Mouse (Mus musculus) yolk sac, embryonic 10.5 days (tissue): Measurements from ENCODE around the gene Fbf1.
A peak's percentile ranks its signal among the peaks of the same experiment; 100 is the strongest.
"Not testable (repeated sequence)": the region's sequence is repeated elsewhere in the genome, so short reads cannot be mapped to it uniquely, and the experiment has no call there.

Experiments used
- DNase-seq: peaks from one replicate; pipeline ENCODE4 v3.0.0-alpha.2; 2017; ENCODE audit warnings: low spot score

Fbf1 gene

DNA sequence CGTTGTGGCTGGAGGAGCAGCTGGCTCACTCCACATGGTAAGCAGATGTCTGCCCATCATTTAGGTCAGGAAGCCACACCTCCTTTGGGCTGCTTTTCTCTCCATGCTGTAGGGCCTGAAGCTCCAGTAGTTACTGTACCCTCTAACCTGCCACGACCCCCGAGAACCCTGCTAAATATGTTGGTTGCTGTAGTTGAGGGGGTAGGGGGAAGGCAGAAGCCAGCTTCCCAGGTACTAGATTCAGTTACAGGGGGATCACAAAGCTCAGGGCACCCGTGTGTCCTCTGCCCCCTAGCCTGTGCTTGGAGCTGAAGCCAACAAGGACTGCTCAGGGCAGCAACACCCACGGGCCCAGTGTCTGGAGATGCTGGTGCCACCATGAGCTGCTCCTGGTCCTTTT, 34.5 kb downstream of the Fbf1 start:
- no peak for DNase-seq

DNA sequence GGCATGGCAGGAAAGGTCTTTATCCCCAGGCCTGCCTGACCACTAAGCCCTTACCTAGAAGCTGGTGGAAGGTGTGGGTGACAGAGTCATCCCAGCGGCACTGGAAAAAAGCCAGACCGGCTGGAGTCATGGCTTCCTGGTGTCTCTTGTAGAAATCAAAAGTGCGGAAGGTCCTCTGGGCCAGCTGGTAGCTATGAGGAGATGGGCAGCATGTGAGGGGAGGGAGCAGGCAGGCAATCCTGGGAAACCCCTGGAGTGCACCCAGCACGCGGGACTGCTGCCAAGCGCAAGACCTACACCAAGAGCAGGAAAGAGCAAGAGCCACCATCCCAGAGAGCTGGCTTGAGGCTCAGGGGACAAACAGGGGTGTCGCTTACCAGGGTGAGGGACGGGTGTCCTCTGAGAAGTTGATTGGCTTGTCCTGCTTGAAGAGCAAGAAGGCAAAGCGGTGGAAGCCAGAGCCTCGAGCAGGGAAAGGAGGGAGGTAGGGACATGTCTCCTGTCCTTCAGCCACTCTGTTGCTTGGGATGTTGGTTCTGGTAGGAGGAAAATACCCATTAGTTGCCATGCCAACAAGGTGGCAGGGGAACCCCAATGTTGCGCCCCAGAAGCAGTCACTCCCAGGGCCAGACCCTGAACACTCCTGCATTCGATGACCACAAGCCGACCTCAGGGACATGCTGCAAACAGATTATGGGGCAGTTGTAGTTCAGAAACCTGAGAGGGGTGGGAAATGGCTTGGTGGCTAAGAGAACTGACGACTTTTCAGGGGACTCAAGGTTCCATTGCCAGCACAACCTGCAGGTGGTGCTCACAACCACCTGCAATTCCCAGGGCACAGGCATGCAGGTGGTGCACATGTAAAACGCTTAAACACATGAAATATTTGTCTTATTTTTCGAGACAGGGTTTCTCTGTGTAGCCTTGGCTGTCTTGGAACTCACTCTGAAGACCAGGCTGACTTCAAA, 35.3 kb downstream of the Fbf1 start:
- no peak for DNase-seq

DNA sequence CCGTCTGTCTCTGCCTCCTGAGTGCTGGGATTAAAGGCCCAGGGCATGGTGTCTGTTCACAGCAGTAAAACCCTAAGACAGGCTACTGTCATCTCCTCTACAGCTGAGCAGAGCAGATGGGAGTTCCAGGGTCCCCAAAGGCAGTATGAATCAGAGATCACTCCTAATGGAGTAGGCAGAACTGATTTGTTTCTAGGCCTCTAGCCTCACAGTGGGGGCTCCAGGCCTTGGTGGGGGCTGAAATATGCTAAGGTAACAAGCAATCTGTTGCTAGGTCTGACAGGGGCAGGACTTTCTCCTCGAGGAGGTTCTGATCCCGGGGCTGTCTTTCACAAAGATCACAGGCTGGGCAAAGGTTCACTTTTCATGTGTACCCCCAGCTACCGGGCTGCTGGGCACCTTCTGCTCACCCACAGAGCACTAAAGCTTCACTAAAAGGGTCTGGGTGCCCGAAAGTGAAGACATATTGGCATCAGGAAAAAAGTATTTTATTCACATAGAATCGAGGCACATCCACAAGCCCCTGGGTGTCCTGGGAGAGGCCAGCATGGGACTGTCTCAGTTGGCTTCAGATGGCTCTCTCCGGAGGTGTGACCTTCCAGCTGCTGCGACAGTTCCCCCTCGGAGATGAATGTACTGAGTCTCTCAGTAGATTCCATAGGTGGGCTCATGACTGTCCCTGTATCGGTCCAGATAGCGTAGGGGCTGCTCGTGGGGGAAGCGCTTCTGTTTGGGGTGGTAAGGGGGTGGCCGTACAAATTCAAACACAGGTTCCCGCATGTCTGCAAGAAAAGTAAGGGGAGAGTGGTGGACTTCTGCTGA, 36.4 kb downstream of the Fbf1 start:
- no peak for DNase-seq

DNA sequence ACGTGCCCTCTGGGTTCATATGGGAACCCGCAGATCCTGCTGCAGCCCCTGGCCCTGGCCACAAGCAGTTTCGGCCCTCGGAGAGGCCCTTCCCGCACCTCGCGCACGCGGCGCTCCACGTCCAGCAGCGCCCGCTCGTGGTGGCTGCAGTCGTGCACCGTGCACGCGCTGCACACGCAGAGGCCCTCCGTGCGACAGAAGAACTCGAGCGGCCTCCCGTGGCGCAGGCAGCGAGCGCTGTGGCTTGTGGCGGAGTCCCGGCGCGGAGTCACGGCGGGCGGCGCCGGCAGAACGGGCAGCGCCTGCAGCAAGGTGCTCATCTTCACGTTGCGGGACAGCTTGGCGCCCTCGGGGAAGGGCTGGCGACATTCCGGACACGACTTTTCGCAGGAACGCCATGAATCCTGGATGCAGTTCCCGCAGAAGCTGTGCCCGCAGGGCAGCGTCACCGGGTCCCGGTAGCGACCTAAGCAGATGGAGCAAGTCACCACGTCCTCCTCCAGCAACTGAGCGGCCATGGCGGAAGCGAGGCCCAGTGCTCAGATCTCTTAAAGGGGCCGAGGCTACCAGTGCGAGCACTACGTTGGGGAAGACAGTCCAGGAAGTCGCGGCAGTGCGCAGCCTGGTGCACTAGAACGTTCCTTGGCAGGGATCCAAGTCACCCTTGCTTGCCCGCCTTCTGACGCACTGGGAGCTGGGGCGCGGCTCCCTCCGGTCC, 37.3 kb downstream of the Fbf1 start, which contains the start of gene Trim65:
Gene Trim65, minus strand, starts transcription at position 641 of the 718 bp plus-strand sequence.
- peak; percentile 86 for DNase-seq

DNA sequence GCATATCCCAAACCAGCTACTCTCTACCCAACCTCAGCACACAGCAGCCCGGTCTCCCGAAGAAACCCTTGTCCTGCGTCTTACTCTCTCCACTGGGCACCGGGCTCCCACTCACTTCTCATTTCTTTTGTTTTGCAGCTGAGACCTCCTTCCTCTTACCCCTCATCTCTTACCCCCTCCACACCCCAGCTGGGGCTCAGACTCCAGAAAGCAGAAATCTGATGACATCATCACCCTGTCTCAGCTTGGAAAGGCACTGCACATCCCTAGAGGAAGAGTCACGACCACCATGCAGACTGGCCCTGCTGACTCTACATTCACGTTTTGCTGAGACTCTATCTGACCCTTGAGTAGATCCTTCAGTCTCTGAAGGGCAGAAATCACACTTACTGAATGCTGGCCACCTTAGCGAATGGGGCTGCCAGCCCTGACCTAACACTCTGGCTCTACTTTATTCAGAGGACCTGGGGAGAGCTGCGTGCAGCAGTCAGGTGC, 37.9 kb downstream of the Fbf1 start:
- DNase-seq, result no peak

DNA sequence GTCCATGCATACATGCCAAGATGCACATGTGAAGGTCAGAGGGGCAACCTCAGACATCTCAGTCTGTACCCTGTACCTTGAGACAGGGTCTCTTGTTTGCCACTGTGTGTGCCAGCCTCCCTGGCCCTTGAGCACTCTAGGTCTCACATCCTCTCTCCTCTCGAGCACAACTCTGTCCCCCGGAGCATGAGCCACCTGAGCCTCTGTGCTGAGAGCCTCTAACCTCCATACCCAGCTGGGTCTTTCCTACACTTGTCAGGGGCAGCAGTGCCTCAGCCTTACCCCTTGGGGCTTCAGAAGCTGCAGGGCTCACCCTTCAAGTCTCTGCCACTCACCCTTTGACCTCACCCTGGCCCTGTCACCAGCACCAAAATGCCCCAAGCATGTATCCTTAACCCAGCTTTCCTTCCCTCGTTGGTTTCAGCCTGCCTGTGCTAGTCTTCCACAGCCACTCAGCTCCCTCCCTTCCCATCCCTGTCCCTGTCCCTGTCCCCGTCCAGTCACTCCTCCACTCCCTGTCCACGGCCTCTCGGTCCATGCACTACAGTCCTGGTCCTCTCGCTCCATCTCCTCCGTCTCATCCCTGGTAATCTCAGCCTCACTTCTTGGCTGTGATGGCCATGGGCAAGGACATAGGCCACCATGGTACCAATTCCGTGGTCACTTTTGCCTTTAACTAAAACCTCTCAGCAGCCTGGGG, 38.7 kb downstream of the Fbf1 start:
- DNase-seq, result no peak

DNA sequence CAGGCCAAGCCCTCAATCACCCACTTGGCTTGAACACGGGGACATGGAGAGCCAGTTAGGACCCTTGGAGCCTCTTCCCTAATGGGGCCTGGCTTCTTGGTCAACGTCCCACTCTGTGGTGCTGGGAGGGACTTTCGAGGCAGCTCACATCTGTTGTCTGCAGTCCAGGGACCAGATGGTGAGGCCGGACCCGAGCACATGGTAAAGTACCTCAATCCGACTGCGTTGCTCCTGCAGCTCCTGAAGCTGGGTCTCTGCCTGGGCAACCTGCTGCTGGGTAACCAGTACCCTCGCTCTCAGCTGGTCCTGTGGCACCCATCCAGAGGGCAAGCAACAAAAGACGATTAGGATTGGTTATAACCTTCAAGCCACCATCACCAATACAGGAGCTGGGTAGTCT, 40.0 kb downstream of the Fbf1 start:
- no peak for DNase-seq

DNA sequence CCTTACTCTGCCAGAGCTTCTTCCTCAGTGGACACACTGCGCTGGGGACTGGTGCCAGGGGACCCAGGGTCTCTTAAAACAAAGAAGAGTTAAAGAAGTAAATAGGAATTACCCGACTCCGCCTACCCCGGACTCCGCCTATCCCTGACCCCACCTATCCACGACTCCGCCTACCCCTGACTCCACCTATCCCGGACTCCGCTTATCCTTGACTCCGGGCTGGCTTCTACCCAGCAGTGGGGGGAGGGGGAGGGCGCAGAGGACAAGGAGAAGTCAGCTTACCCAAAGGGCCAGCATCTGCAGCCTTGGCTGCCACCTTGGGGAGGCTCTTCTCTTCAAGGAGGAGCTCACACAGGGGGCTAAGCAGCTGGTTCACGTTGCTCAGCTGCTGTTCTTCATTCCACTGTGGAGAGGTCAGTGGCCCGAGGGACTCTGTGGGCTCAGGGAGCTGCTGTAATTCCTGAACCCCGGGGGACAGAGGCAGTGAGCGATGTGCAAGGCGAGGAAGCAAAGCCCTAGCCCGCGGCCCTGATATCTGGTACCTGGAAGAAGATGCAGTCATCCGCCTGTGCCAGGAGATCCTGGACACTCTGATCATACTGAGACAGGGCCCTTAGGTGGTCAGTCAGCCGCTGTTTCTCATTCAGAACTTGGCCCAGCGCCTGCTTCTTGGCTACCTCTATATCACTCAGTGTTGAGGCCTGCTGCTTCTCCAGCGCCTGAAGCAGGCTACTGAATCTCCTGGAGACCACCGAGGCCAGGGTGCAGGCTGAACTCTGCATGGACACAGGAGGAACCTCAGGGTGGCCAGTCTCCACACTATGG, 40.6 kb downstream of the Fbf1 start, which contains the start of gene Trim47:
Gene Trim47, minus strand, starts transcription at position 55 of the 825 bp plus-strand sequence.
- DNase-seq, result peak; percentile 73

DNA sequence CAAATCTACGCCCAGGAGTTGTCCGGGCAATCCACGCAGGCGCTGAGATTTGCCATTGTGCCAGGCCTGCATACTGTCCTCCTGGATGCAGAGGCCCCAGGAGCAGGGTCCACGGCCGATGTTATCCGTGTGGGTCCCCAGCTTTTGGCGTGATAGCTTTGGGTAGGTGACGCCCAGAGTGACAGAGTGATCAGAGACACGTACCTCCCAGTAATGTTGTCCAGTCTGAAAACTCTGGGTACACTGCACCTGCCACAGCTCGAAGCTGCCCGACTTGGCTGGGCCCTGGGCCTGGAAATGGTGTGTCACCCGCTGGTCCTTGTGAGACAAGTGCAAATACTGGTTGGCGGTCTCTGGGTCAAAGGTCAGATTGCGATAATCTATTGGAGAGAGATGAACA, 41.7 kb downstream of the Fbf1 start:
- no peak for DNase-seq

DNA sequence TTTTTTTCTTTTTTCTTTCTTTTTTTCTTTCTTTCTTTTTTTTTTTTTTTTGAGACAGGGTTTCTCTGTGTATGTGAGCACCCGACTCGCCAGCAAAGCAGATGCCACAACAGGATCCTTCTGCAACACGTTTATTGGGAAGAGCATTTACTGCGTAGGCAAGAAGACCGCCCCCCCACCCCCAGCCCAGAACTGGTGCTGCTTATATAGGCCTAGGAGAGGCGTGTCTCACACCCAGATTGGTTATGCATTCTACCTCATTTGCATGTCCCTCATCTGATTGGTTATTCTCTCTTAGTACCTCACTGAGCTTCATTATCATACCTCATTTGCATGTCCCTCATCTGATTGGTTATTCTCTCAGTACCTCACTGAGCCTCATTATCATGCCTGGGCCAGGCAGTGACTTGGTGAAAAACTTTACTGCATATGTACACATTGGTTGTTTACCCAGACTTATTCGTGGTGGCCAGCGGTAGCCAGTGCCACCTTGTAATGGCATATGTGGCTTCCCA, 46.2 kb downstream of the Fbf1 start:
- not testable (repeated sequence) for DNase-seq

DNA sequence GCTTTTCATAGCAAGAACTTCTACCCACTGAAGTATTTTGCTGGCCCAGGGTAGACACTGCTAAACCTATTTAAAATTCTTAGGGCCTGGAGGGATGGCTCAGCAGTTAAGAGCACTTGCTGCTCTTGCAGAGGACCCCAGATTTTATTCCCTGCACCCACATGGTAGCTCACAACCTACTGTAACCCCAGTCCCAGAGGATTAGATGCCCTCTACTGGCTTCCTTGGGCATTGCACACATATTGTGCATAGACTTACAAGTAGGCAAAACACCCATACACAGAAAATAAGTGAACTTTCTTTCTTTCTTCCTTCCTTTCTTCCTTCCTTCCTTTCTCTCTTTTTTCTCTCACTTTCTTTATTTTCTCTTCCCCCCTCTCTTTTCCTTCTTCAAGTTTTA, 50.1 kb downstream of the Fbf1 start:
- no peak for DNase-seq

DNA sequence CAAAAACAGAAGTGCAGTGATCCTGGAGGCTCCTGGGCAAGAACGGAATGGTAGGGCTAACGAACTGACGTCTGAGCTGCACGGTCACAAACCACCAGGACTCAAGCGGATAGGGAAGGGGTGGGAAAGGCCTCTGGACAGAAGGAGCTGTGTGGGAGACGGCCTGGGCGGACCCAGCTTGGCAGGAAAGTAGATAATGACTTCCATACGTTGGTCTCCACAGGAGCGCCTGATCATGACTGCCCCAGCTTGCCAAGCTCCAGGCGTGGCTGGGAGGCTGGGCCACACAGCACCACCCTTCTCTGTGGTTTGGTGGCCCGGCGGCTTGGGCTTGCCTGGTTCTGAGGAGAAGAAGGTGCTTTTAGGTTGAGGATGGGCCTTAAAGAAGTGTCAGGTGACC, 50.7 kb downstream of the Fbf1 start:
- no peak for DNase-seq

DNA sequence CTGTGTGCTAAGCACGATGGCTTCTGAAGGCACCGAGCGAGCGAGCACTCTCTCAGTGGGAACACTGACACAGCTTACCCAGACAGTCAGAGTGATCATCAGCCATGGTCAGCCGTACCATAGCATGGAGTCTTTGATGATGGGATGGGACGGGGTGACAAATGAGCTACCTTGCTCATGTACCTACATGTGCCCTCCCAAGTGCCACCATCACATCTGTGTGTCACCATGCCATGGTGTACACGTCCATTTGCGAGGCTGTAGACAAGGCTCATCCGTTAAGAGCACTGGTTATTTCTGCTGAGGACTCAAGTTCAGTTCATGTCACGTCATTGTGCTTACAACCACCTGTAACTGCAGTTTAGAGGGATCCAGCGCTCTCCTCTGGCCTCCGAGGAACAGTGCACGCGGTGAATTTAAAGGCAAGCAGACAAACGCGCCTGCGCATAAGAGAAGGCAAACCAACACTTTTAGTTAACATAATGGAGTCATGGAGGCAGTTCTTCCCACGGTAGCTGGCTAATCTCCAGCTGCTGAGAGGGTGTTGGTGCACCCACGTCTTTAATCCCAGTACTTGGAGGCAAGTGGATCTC, 56.3 kb downstream of the Fbf1 start:
- no peak for DNase-seq

DNA sequence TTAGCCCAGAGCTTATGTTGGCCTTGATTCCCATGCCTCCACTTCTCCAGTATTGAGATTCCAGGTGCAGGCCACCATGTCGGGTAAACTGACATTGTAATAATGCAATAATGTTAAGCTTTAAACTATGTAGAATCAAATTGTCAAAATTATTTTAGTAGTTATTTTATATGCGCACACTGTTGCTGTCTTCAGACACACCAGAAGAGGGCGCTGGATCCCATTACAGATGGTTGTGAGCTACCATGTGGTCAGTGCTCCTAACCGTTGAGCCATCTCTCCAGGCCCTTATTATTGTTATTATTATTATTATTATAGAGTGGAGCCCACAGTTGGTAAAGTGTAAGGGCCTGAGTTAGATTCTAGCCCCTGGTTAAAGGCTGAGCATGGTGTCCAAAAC, 56.9 kb downstream of the Fbf1 start:
- no peak for DNase-seq

DNA sequence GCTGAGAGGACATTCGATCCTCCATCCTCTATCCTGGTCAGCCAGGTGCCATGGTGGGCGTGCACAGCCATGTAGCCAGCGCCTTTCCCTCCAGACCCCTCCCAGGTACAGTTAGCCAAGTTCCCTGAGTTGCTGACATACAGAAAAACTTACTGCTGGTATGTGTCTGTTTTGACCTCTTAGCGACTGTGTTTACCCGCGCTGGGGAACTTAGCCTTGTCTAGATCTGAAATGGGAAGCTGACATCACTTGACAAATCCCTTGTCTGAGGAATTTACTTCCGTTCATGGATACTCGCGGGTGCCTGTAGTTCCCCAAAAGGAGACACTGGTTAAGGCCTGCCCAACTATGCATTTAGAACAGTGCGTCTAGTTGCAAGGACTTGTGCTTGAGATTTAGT, 57.4 kb downstream of the Fbf1 start:
- no peak for DNase-seq

DNA sequence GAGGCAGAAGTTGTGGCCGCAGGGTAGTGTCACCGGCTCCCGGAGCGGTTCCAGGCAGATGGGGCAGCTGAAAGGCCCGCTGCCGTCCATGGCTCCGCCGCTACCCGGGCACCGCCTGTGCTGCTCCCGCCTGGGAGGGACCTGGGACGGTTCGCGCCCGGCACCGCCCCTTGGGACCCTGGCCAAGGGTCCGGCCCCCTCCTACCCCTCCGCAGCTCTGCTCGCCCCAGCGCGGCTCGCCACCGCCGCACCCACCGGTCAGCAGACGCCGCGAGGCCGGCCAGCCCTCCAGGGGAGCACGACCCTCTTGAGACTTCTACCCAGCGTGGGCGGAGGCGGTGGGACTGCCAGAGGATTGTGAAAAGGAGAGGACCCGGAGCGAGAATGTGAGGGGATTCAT, 57.8 kb downstream of the Fbf1 start:
- peak; percentile 54 for DNase-seq

DNA sequence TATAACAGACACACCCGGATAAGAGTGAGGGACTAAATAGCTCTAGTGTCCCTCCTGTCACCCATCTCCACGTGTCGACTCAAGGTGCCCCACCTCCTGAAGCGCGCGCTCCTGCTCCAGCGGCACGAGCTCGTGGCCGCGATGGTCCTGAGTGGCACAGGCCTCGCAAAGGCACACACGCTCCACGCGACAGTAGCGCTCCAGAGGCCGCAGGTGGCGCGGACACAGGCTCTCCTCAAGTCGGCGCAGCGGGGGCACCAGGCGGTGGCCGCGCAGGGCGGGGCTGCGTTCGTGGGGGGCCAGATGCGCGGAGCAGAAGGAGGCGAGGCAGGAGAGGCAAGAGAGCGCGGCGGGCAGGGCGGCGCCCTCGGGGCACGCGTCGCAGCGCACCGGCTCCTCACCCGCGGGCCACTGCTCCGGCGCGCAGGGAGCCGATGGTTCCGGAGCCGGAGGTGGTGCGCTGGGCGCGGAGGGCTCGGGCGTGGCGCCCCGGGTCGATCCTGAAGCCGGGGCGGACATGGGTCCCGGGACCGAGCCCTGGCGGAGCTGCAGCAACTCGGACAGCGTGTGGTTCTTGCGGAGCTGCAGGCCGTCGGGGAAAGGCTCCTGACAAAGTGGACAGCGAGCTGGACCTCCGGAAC, 58.4 kb downstream of the Fbf1 start:
- DNase-seq, result no peak

DNA sequence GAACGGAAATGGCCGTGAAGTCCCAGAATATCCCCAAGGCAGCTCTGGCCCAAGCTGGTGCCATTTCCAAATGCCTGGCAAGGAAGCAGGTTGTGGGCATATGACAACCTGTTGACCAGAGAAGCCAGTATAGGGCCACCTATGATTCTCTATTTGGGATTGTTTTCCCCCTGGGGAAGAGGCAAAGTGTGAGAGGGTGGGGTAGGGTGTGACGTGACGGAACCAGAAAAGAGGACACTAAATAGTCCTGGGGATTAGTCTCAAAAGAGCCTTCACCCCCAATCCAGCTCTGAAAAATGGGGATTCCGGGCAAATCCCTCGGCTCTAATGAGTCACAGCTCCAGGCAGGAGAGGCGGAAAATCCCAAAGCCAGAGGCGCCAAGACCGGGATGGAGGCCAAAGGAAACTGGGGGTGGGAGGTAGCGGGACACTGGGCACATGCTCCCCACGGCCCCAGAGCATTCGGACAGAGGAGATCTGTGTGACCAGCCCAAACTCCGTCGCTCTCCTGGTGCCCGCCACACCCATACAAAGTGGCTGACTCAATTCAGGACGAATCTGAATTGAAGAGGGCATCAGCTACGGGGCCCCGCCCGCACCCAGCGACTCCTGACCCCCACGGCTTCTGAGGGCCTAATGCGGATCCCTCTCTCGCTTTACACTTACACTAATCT, 59.4 kb downstream of the Fbf1 start:
- DNase-seq, result no peak

DNA sequence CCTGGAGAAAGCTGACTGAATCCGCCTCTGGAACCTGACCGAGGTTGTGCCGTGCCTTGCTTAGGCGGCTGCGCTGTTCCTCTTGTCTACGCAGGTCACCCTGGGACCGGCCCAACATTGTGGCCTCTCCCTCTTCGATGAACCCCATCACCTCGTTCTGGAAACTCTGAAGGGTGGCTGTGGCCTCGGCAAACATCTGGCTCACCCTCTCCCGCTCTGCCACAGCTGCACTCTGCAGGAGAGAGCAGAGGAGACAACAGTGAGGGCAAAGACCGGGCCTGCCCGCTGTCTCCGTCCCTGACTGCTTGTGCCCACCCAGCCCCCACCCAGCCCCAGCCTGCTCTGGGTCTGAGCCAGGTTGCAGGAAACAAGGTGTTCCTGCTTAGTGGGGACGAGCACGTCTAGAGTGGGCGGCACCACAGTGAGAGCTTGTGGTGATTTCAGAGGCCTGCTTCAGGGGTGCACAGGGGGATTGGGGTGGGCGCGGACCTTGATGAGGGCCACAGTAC, 60.1 kb downstream of the Fbf1 start:
- DNase-seq, result no peak
